Mouse (Mus musculus) midbrain, embryonic 11.5 days (tissue): ENCODE data around the gene Cpz. TPM values are rescaled to one million over a fixed set of nuclear protein-coding genes. Genes with fewer than 3 reads are reported as not detected.

Source experiments
- ATAC-seq: fragments of 200-750 bp; cut with Nextera tagmentation; 2 replicates; pipeline ENCODE4 v1.8.0; 2017; ENCODE audit warnings: moderate TSS enrichment, moderate library complexity; ENCODE audit not compliant: low FRiP score
- DNase-seq: peaks from one replicate; pipeline ENCODE4 v3.0.0; 2015; ENCODE audit warnings: low spot score; ENCODE audit errors: missing footprints
- H3K27ac ChIP-seq: fragments of 300-500 bp; sonication (generic); 2 replicates; pipeline ENCODE4 v1.5.1; 2014; ENCODE audit warnings: low read depth, low read length
- H3K27me3 ChIP-seq: fragments of 300-500 bp; sonication (generic); 2 replicates; pipeline ENCODE4 v1.6.1; 2014; ENCODE audit warnings: mild to moderate bottlenecking, low read length, moderate library complexity, mixed read lengths; ENCODE audit not compliant: control insufficient read depth, insufficient read depth
- H3K36me3 ChIP-seq: fragments of 300-500 bp; sonication (generic); 2 replicates; pipeline ENCODE4 v1.6.1; 2014; ENCODE audit warnings: mild to moderate bottlenecking, low read length, moderate library complexity, mixed read lengths; ENCODE audit not compliant: control insufficient read depth, insufficient read depth
- H3K4me1 ChIP-seq: fragments of 300-500 bp; sonication (generic); 2 replicates; pipeline ENCODE4 v1.6.1; 2014; ENCODE audit warnings: low read length; ENCODE audit not compliant: control insufficient read depth, insufficient read depth
- H3K4me2 ChIP-seq: fragments of 300-500 bp; sonication (generic); 2 replicates; pipeline ENCODE4 v1.6.1; 2014; ENCODE audit warnings: mild to moderate bottlenecking, moderate library complexity
- H3K4me3 ChIP-seq: fragments of 300-500 bp; sonication (generic); 2 replicates; pipeline ENCODE4 v1.5.1; 2014; ENCODE audit warnings: low read depth, low read length
- H3K9ac ChIP-seq: fragments of 300-500 bp; sonication (generic); 2 replicates; pipeline ENCODE4 v1.6.1; 2014; ENCODE audit warnings: low read length
- H3K9me3 ChIP-seq: fragments of 300-500 bp; sonication (generic); 2 replicates; pipeline ENCODE4 v1.6.1; 2016; ENCODE audit warnings: low read length; ENCODE audit not compliant: control insufficient read depth
- WGBS: fragments of 180-500 bp; shearing (Covaris S2); extraction: QIAGEN DNeasy Blood & Tissue Kit; methylation state at CpG from one replicate; pipeline ENCODE4 v1.1.7; 2014; 5-methylcytosine and 5-hydroxymethylcytosine counted together
- polyA plus RNA-seq: library from polyadenylated mRNA; unstranded; fragments of >200 nt; fragmentation: Nextera tagmentation; extraction: Ambion mirVana; gene quantifications from 2 replicates; pipeline ENCODE4 v1.2.1, GENCODE M21; 2014

The Cpz gene
- polyA plus RNA-seq = 5.9 and 6.2 TPM in 2 replicates

- 3% methylated on average over 29 of the region's 29 CpGs for WGBS
- Histone ChIP-seq H3K9me3 (no peaks in the 10 kb centered on the region), H3K27ac (no peak within 1 kb of the TSS), H3K4me3 (peak within 1 kb of the TSS; percentile 27), H3K4me2 (peak within 1 kb of the TSS; percentile 60), H3K36me3 (no peaks in the 10 kb centered on the region), H3K9ac (peak within 1 kb of the TSS; percentile 59), H3K4me1 (peaks cover 12% of the 10 kb centered on the region; the same call in 1 of the 2 replicates), H3K27me3 (peaks cover 14% of the 10 kb centered on the region)
- ATAC-seq (peak; percentile 88), DNase-seq (peak; percentile 98)
Observed at GRCm38 (mm10) chr5:35525469-35526123, at the start of gene Cpz. Gene Cpz (minus strand): TSS chr5:35525698.

GRCm38 (mm10) chr5:35574653-35575599 is 49.4 kb upstream of the Cpz start, which contains the start of gene Trmt44:
Gene Trmt44 (minus strand): TSS chr5:35575070.
- DNase-seq (peak; percentile 99), ATAC-seq (peak; percentile 96)
- Histone ChIP-seq H3K4me2 (peak within 1 kb of the TSS; percentile 78), H3K4me1 (peaks cover 7% of the 10 kb centered on the region), H3K27me3 (no peaks in the 10 kb centered on the region), H3K9ac (peak within 1 kb of the TSS; percentile 80), H3K36me3 (peaks cover 6% of the 10 kb centered on the region), H3K4me3 (peak within 1 kb of the TSS; percentile 75), H3K27ac (peak within 1 kb of the TSS; percentile 52), H3K9me3 (no peaks in the 10 kb centered on the region)
- 3% methylated on average over 56 of the region's 56 CpGs for WGBS

GRCm38 (mm10) chr5:35571546-35571945 is 46.0 kb upstream of the Cpz start:
- Histone ChIP-seq H3K27me3 (no peaks in the 10 kb centered on the region), H3K27ac (no peak overlapping the region), H3K36me3 (peaks cover 8% of the 10 kb centered on the region), H3K4me1 (peaks cover 7% of the 10 kb centered on the region), H3K9ac (no peak overlapping the region), H3K4me2 (no peak overlapping the region), H3K4me3 (no peak overlapping the region), H3K9me3 (no peaks in the 10 kb centered on the region)
- no peak for DNase-seq
- WGBS = 93% methylated on average over 6 of the region's 6 CpGs
- no peak for ATAC-seq

GRCm38 (mm10) chr5:35566632-35567031 is 41.1 kb upstream of the Cpz start:
- H3K4me3 ChIP-seq = no peak overlapping the region
- peaks cover 2% of the 10 kb centered on the region; the same call in 1 of the 2 replicates for H3K4me1 ChIP-seq
- no peak overlapping the region for H3K9ac ChIP-seq
- DNase-seq (no peak), ATAC-seq (no peak)
- no peak overlapping the region for H3K4me2 ChIP-seq
- H3K9me3 ChIP-seq = no peaks in the 10 kb centered on the region
- H3K27ac ChIP-seq = no peak overlapping the region
- peaks cover 29% of the 10 kb centered on the region for H3K36me3 ChIP-seq
- 83% methylated on average over 4 of the region's 4 CpGs for WGBS
- H3K27me3 ChIP-seq = no peaks in the 10 kb centered on the region

GRCm38 (mm10) chr5:35565217-35565616 is 39.7 kb upstream of the Cpz start:
- Histone ChIP-seq H3K9ac (no peak overlapping the region), H3K27ac (no peak overlapping the region), H3K4me3 (no peak overlapping the region), H3K4me1 (peaks cover 2% of the 10 kb centered on the region; the same call in 1 of the 2 replicates), H3K36me3 (peaks cover 26% of the 10 kb centered on the region), H3K27me3 (no peaks in the 10 kb centered on the region), H3K9me3 (no peaks in the 10 kb centered on the region), H3K4me2 (no peak overlapping the region)
- WGBS = 94% methylated on average over 9 of the region's 9 CpGs
- ATAC-seq (no peak), DNase-seq (no peak)

GRCm38 (mm10) chr5:35563449-35563848 is 38.0 kb upstream of the Cpz start:
- peak; percentile 98 for DNase-seq
- Histone ChIP-seq H3K9me3 (no peaks in the 10 kb centered on the region), H3K9ac (no peak overlapping the region), H3K27me3 (no peaks in the 10 kb centered on the region), H3K36me3 (peaks cover 23% of the 10 kb centered on the region), H3K4me1 (peaks cover 2% of the 10 kb centered on the region; the same call in 1 of the 2 replicates), H3K27ac (no peak overlapping the region), H3K4me3 (no peak overlapping the region), H3K4me2 (no peak overlapping the region)
- ATAC-seq = peak; percentile 57
- WGBS = 0% methylated on average over 1 of the region's 1 CpGs

GRCm38 (mm10) chr5:35562616-35563015 is 37.1 kb upstream of the Cpz start:
- peaks cover 21% of the 10 kb centered on the region for H3K36me3 ChIP-seq
- H3K9ac ChIP-seq = no peak overlapping the region
- H3K27ac ChIP-seq = no peak overlapping the region
- H3K4me1 ChIP-seq = peaks cover 2% of the 10 kb centered on the region; the same call in 1 of the 2 replicates
- H3K27me3 ChIP-seq = no peaks in the 10 kb centered on the region
- 89% methylated on average over 2 of the region's 2 CpGs for WGBS
- no peak for ATAC-seq
- H3K4me2 ChIP-seq = no peak overlapping the region
- H3K9me3 ChIP-seq = no peaks in the 10 kb centered on the region
- H3K4me3 ChIP-seq = no peak overlapping the region
- DNase-seq = no peak

GRCm38 (mm10) chr5:35559447-35559846 is 33.9 kb upstream of the Cpz start:
- 86% methylated on average over 8 of the region's 8 CpGs for WGBS
- Histone ChIP-seq H3K4me1 (peaks cover 2% of the 10 kb centered on the region; the same call in 1 of the 2 replicates), H3K27me3 (no peaks in the 10 kb centered on the region), H3K4me2 (no peak overlapping the region), H3K9me3 (no peaks in the 10 kb centered on the region), H3K9ac (no peak overlapping the region), H3K4me3 (no peak overlapping the region), H3K27ac (no peak overlapping the region), H3K36me3 (peaks cover 18% of the 10 kb centered on the region)
- no peak for DNase-seq
- ATAC-seq = no peak
